Mouse (Mus musculus): ENCODE data around the gene Eloa.
A peak's percentile ranks its signal among the peaks of the same experiment; 100 is the strongest.
"Not testable (repeated sequence)": the region's sequence is repeated elsewhere in the genome, so short reads cannot be mapped to it uniquely, and the experiment has no call there.

Eloa gene

DNA sequence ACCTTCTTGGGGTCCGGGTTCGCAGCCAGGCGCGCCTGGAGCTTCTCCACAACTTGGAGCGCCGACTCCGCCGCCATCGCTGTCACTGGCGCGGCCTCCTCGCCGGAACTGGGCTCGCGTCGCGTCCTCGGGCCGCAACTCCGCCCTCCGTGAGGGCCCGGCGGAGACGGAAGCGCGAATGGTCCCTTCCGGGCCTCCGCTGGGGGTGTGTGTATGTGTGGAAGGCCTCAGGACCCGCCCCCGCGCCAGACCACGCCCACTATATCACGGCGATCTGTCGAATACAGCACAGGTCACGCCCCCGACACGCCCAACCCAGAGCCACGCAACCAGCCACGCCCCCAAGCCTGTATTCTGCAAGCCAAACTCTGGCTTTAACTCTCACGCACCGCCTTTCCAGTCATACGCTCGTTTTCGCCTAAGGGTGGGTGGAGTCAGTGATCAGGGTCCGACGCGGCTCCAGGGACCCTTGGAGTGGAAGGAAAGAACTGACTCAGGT lies at the start of gene Eloa:
Eloa (minus strand) TSS at position 215 of the 499 bp plus-strand sequence.
- peak; percentile 97 for DNase-seq (ENCODE audit: low read depth, low spot score)

DNA sequence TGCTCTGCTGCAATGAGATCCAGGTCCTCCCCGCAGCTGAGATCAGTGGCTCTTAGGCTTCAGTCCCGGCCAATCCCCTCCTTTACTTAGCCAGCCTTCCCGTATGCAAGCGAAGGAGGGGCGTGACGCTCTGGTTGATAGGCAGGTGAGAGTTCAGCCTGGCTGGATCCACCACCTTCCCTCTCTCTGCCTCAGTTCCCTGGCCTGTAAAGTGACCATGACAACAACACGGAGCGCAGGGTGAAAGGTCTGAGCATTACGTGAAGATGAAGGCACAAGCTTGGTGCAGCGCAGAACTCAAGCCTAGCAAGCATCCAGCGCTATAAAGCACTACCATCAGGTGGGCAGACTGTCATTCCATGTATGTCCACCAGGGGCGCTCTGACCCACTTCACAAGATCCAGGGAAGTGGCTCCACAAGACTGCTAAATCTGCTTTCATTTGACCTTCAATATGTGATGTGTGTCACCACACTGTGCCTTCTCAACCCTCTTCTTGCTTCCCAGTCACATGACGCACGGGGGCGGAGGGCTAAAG lies 49.7 kb upstream of the Eloa start:
- peak; percentile 40 for DNase-seq (ENCODE audit: low read depth, low spot score)

DNA sequence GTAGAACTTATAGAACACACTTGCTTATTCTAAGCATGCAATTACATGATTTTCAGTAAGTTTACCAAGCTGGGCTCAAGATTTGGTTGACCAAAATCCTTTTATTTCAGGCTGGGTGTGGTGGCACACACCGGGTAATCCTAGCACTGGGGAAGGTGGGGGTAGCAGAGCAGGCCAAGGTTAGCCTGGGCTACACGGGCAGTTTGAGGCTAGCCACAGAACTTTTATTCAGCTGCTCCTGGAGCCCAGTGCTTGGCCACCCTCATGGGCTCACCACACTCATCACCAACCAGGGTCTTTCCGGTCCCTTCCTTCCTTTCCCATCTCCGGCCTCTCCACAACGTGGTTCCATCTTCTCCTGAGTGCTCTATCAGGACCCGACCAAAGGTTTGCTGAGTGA lies 49.0 kb upstream of the Eloa start:
- no peak for DNase-seq (ENCODE audit: low read depth, low spot score)

DNA sequence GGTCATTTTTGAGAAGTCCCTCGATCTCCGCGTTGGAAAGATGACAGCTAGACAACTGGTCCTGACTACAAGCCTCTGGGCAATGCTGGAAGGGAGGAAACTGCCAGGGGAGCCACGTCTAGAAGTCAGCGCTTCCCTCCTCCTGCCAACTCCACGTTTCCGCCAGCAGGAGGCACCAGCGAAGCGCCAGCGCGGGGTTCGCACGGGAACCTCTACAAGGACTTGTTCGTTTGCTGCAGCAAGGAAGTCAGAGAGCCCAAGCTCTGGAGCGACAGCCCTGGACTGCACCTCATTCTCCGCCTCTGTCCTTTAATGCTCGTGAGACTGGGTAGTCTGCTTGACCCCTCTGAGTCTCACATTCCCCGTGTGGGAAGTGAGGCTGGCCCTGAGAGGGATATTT lies 48.4 kb upstream of the Eloa start:
- DNase-seq (ENCODE audit: low read depth, low spot score) = peak; percentile 33

DNA sequence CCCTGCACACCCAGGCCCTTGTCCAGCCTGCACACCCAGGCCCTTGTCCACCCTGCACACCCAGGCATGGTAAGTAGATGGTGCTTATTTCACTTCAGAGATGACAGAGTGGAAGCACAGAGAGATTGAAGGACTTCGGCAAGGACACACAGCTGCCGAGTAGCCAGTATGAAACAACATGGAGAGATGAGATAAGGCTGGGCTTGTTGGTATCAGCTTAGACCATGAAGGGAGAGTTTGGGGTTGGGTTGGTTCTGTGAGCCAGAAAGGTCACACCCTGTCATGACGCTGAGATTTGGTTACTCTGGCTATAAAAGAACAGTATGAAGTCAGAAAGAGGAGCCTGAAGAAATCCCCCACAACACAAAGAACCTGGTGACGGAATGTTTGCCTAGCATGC lies 47.8 kb upstream of the Eloa start:
- DNase-seq (ENCODE audit: low read depth, low spot score) = no peak

DNA sequence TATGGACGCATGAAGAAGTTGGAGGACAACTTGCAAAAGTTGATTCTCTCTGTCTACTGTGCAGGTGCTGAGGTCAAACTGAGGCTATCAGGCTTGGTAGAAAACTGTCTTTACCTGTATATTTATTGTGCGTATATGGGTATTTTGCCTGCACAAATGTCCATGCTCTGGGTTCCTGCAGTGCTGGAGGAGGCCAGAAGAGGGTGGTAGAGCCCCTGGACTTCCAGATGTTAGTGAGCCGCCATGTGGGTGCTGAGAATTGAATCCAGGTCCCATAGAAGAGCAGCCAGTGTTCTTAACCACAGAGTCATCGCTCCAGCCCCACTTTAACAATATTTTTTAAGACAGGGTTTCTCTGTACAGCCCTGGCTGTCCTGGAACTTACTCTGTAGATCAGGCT lies 41.6 kb upstream of the Eloa start:
- DNase-seq (ENCODE audit: low read depth, low spot score) = no peak

DNA sequence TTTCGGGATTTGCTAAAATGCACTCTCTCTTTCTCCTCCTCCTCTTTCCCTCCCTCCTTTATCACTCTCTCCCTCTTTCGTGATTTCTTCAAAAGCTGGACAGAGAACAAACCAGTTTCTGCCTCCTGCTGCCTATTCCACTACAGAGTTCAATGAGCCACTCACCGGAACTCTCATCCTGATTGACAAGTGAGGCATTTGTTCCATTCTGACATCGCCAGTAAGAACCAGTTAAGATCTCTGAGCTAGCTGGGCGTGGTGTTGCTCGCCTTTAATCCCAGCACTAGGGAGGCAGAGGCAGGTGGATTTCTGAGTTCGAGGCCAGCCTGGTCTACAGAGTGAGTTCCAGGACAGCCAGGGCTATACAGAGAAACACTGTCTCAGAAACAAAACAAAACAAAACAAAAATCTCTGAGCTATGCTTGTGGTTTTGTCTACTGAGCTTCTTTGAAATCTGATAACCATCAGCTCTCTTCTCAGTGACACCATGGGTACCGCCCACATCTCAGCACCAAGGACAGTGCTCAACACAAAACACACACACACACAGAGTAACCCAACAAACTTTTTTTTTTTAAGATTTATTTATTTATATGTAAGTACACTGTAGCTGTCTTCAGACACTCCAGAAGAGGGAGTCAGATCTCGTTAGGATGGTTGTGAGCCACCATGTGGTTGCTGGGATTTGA lies 38.4 kb upstream of the Eloa start:
- not testable (repeated sequence) for DNase-seq (ENCODE audit: low read depth, low spot score)

DNA sequence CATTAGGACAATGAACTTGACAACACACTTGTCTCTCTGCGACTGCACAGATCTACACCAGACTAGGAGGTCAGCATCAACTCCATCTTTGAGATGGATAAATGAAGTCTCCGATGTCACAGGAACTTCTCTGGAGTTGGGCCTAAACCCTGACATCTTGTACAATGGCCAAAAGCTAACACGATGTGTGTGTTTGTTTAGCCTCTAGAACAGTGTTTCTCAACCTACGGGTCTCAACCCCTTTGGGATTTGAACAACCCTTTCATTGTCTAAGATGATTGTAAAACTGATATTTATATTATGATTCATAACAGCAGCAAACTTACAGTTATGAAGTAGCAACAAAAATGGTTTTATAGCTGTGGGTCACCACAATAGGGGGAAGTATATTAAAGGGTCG lies 36.4 kb upstream of the Eloa start:
- no peak for DNase-seq (ENCODE audit: low read depth, low spot score)

DNA sequence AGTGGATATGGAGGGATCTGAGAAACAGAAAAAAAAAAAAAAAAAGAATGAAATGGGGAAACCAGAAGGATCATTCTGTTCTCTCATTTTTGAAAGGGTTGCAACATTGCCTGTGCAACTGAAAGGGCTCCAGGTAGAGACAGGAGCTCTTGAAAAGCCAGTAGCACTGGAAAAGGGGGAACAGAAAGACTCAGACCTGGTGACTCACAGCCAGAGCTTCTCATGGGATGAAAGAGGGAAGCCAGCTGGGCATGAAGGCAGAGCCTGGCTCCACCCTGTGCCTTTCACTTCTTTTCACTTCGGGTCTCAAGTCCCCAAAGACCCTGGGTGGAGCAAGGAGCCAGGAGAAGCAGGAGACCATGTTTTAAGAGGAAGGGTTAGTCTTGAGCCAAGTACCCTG lies 34.5 kb upstream of the Eloa start:
- no peak for DNase-seq (ENCODE audit: low read depth, low spot score)

DNA sequence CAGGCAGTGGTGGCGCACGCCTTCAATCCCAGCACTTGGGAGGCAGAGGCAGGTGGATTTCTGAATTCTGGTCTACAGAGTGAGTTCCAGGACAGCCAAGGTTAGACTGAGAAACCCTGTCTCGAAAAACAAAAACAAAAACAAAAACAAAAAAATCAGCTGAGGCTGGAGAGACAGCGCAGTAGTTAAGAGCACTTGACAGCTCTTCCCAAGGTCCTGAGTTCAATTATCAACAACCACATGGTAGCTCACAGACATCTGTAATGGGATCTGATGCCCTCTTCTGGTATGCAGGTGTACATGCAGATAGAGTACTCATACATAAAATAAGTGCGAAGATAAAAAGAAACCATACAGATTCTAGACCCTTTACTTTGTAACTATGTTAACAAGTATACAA lies 32.3 kb upstream of the Eloa start:
- DNase-seq (ENCODE audit: low read depth, low spot score) = no peak

DNA sequence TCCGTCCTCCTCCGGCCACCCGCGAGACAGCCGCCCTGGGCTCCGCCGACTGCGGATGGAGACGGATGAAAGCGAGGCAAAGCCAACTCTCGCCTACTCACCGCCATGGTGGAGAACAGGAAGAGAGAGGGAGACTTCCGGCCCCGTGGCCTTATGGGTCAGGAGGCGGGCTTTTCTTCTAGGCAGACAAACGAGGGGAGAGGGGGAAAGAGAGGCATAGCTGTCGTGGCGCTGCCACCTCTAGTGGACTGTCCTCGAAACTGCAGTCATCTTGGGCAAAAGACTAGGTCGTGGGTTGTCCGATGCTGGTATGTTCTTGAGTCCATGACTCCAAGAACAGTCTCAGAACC lies 31.7 kb upstream of the Eloa start, which contains the start of gene Rpl11:
Rpl11 (minus strand) TSS at position 182 of the 350 bp plus-strand sequence.
- DNase-seq (ENCODE audit: low read depth, low spot score) = peak; percentile 84

DNA sequence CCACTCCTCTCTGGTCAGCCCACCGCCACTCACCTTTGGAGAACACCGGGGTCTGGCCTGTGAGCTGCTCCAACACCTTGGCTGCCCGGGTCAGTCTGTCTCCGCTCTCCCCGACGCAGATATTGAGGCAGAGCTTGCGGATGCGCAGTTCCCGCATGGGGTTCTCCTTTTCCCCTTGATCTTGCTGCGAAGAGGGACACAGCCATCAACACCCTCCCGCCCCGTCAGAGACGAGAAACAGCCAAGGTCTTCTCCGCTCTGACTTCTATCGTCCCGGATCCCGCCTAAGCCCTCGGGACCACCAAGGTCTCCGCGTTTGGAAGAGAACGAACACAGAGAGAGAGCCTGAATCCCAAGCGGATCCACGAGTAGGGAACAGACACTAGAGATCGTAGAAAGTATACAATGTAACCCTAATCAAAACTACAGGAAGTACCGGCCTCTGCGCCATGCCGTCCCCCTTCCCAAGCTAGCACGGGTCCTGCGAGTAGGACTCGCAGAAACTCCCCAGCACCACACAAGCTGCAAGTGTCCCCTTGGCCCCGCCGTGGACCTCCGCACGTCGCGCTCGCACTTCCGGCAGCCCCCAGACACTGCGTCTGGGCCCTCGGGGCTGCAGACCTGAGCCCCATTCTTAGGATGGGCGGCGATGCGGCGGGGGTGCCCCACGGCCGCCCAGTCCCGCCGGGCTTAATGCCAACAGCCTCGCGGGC lies 31.1 kb upstream of the Eloa start:
- DNase-seq (ENCODE audit: low read depth, low spot score) = no peak

DNA sequence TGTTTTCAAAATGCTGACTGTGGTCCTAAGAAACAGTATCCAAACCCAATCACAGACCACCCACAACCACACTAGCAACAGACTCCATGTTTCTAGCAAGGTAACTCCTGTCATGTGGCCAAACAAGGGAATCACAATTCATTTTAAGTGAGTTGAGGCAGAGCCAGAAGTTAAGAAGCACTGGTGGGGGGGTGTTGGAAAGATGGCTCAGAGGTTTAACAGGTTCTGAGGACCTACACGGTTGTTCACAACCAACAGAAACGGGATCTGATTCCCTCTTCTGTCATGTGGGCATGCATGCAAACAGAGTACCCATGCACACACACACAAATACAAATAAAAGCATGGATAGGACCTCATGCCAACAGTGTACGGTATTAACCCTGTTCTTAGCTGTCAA lies 30.5 kb upstream of the Eloa start:
- DNase-seq (ENCODE audit: low read depth, low spot score) = no peak

DNA sequence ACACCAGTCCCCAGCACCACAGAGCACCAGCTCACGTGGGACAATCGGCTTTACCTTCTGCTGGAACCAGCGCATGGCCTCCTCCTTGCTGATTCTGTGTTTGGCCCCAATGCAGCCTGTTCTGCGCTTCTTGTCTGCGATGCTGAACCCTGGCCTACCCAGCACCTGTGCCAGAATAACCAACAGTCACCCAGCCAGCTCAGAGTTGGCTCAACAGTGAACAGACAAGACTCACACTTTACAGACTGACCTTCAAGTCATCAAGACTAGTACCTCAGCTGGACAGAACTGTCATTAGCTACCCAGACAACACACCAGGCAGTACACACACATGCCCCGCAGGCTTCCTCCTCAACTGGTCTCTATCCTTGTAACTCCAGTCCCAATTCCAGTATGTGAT lies 28.7 kb upstream of the Eloa start:
- DNase-seq (ENCODE audit: low read depth, low spot score) = no peak

DNA sequence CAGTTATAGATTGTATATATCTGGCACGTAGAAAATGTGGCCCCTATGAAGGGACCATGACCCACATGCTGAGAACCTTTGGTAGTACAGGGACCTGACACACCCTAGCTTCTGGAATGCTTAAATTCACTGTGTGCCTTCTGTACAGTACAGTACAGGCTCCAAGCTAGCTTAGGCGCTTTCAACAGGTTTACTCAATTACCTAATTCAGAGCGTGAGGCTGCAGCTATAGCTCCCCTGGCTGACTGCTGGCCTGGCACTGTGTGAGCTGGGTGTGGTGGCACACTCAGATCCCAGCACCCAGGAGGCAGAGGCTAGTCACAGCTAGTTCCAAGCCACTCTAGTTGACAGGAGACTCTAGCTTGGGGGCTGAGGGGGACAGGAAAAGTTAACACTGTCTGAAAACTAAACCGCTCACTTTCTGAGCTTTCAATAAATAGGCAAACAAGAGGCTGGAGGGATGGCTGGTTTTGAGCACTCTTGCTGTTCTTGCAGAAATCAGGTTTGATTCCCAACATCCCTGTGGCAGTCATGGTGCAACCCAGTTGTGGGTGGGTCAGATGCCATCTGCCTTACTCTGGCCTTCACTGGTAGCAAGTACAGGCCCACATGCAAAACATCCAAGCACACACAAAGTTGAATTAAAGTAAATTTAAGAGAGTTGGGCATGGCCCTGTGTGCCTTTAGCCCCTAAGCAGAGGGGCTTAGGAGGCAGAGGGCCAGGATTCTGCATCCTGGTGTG lies 26.9 kb upstream of the Eloa start:
- no peak for DNase-seq (ENCODE audit: low read depth, low spot score)

DNA sequence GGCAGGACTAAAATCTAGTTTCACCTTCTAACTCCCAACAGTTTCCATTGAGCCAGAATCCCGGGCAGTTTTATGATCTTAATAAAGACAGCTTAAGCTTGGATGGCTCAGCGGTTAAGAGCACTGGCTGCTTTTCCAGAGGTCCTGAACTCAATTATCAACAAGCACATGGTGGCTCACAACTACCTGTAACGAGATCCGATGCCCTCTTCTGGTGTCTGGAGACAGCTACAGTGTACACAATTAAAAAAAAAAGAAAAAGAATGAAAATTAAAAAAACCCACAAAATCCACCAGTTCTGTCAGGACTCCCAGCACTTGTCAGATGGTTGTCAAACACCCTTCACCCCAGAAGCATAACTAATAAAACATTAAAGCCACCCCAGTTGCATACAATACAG lies 26.1 kb upstream of the Eloa start:
- no peak for DNase-seq (ENCODE audit: low read depth, low spot score)

DNA sequence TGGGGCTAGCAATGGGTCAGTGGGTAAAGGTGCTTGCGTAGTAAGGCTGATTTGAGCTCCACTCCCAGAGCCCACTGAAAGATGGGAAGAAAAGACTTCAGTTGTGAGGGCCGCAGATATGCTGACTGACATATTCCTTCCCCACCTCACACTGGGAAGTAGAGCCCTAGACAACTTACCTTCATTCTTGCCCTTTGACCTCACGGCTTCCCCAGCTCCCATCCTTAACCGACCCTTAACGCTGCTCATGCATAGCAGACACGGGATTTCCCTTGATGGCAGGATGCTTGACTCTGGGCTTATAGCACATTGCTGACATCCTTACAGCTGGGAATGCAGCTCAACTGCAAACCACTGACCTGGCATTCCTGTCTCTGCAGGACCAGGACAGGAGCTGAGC lies 25.3 kb upstream of the Eloa start:
- no peak for DNase-seq (ENCODE audit: low read depth, low spot score)

DNA sequence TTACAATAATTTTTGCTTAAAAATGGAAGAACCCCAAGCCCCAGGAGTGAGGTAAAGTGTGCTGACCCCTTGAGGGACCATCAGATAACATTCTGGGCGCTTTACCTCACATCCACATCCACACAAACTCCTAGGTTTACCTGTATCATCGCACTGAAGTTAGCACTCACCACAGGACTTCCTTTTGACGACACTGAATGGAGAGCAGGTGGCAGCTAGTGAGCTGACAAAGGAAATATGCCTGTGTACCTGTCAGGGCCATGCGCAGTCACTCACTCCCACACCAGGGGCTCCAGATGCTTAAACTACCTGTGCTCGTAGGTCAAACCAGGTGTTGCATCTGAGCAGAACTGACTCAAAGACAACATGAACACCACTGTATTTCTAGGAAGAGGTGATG lies 23.5 kb upstream of the Eloa start:
- DNase-seq (ENCODE audit: low read depth, low spot score) = no peak

DNA sequence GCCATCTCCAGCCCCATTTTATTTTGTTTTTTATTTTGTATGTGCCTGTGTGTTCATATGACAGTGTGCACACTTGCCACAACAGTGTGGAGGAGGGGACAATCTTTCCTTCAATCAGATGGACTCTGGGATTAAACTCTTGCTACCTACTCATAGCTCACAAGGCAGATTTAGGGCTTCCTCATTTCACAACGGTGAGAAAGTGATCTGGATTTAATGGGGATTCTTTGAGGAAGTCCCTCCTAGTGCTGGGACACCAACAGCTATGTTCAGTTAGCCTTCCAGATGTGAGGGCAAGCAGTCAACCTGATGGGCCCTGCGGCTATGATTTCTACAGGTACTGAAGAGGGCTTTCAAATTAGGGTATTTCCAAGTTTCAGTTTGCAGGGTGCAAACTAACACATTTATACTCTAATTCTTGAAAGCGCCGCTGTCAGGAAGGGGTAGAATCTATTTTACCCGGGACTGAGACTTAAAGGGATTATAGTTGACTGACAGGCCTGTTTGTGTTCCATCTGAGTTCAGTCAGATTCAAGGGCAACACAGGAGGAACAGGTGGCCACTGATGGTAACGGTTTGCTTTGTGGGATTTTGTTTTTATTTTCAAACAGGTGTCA lies 22.3 kb upstream of the Eloa start:
- no peak for DNase-seq (ENCODE audit: low read depth, low spot score)

DNA sequence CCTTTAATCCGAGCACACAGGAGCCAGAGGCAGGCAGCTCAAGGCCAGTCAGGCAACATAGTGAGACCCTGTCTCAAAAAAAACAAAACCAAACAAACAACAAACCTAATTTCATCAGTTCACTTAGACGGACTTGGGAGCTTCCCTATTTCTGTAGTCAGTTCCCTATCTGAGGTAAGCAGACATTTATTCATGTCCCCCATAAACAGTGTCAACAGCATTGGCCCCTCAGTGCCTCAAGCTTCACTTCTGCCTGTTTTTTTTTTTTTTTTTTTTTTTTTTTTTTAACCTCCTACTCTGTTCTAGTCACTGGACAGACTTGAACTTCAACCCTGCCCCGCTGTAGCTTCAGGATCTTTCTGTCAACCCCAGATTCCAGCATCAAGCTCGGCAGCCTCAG lies 13.5 kb upstream of the Eloa start:
- no peak for DNase-seq (ENCODE audit: low read depth, low spot score)

DNA sequence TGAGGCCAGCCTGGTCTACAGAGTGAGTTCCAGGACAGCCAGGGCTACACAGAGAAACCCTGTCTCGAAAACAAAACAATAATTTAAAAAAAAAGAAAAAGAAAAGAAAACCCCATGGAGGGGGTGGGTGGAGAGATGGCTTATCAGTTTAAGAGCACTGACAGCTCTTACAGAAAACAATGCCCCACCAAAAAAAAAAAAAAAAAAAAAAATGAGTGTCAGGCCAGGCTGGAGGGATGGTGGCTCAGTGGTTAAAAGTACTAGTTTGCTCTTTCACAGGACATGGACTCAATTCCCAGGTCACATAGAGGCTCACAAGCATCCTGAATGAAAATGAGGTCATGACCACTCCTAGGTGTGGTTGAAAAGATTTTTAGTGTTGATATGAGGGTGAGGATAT lies 11.7 kb upstream of the Eloa start:
- DNase-seq (ENCODE audit: low read depth, low spot score) = no peak
